Mouse (Mus musculus) lung, embryonic 14.5 days (tissue): ENCODE measurements around the gene Gm10318. TPM values are rescaled to one million over a fixed set of nuclear protein-coding genes. Genes with fewer than 3 reads are reported as not detected.

Source experiments
- ATAC-seq: fragments of 200-750 bp; cut with Nextera tagmentation; 2 replicates; pipeline ENCODE4 v1.8.0; 2017; ENCODE audit warnings: mild to moderate bottlenecking, moderate TSS enrichment, moderate library complexity; ENCODE audit not compliant: insufficient read depth
- DNase-seq: peaks from one replicate; pipeline ENCODE4 v3.0.0-alpha.2; 2015
- H3K27ac ChIP-seq: fragments of 300-500 bp; sonication (generic); 2 replicates; pipeline ENCODE4 v1.5.1; 2014; ENCODE audit warnings: low read depth, mild to moderate bottlenecking, moderate library complexity
- H3K27me3 ChIP-seq: fragments of 300-500 bp; sonication (generic); 2 replicates; pipeline ENCODE4 v1.6.1; 2014; ENCODE audit warnings: low read length, control low read depth; ENCODE audit not compliant: insufficient read depth
- H3K36me3 ChIP-seq: fragments of 300-500 bp; sonication (generic); 2 replicates; pipeline ENCODE4 v1.6.1; 2014; ENCODE audit warnings: control low read depth; ENCODE audit not compliant: insufficient read depth
- H3K4me1 ChIP-seq: fragments of 300-500 bp; sonication (generic); 2 replicates; pipeline ENCODE4 v1.6.1; 2014; ENCODE audit warnings: antibody characterized with exemption, control low read depth; ENCODE audit not compliant: insufficient read depth
- H3K4me2 ChIP-seq: fragments of 300-500 bp; sonication (generic); 2 replicates; pipeline ENCODE4 v1.6.1; 2014; ENCODE audit warnings: mild to moderate bottlenecking
- H3K4me3 ChIP-seq: fragments of 300-500 bp; sonication (generic); 2 replicates; pipeline ENCODE4 v1.5.1; 2014; ENCODE audit warnings: low read depth, low read length
- H3K9ac ChIP-seq: fragments of 300-500 bp; sonication (generic); 2 replicates; pipeline ENCODE4 v1.6.1; 2014
- H3K9me3 ChIP-seq: fragments of 300-500 bp; sonication (generic); 2 replicates; pipeline ENCODE4 v1.6.1; 2016; ENCODE audit warnings: low read depth, low read length, control low read depth
- CTCF ChIP-seq: IDR thresholded peaks from 2 replicates; pipeline ENCODE4 v1.5.1; 2016; ENCODE audit warnings: antibody characterized with exemption, low read depth
- whole genome bisulfite sequencing: fragments of 180-500 bp; shearing (Covaris S2); extraction: QIAGEN DNeasy Blood & Tissue Kit; methylation state at CpG from one replicate; pipeline ENCODE4 v1.1.7; 2014; 5-methylcytosine and 5-hydroxymethylcytosine counted together
- polyA plus RNA-seq: library from polyadenylated mRNA; unstranded; fragments of >200 nt; fragmentation: Nextera tagmentation; extraction: Ambion mirVana; gene quantifications from 2 replicates; pipeline ENCODE4 v1.2.1, GENCODE M21; 2014

The Gm10318 gene
- polyA plus RNA-seq, 1 experiment from 2014 or later = not detected

DNA sequence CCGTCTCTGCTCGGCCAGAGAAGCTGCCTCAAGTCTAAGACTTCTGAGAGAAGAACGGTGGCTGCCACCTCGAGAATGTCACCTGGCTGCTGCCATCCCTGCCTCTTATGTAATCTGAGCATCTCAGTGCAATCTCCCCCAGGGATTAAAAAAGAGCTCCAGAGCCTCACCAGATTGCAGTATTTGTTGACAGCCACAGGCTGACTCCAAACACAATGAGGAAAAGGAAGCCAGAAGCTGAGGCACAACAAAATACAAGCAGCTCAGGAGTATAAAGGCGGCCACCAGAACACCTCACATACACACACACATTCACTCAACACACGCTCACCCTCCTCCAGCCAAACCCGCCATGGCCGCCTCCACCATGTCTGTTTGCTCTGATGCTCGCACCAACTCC is 17.0 kb upstream of the Gm10318 start, which contains the start of gene Krtap10-10:
Krtap10-10 (plus strand) TSS at position 301 of the 400 bp plus-strand sequence.
- H3K4me2 ChIP-seq = no peak within 1 kb of the TSS
- no peak for TF ChIP-seq CTCF
- H3K9me3 ChIP-seq = no peaks in the 10 kb centered on the region
- DNase-seq (no peak), ATAC-seq (no peak)
- no peak within 1 kb of the TSS for H3K9ac ChIP-seq
- H3K36me3 ChIP-seq = no peaks in the 10 kb centered on the region
- no peak within 1 kb of the TSS for H3K4me3 ChIP-seq
- no peaks in the 10 kb centered on the region for H3K4me1 ChIP-seq
- WGBS = 51% methylated on average over 9 of the region's 9 CpGs
- no peak within 1 kb of the TSS for H3K27ac ChIP-seq
- no peaks in the 10 kb centered on the region for H3K27me3 ChIP-seq

DNA sequence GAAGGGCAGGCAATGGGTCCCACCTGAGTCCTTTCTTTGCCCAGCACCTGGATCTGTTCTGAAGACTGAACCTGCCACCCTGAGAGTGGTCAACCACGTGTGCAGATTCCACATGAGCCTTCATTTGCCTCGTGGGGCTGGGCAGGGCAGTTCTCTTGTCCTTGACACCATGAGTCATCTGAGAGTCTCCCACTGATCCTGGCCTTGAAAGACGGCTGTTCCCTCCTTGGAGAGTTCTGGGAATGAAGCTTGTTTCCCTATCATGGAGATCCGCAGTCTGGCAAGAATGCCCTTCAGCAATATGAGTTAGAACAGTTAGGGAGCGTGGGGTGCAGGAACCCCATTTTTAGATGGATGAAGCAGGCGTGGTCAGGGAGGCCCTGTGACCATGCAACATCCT is 13.7 kb upstream of the Gm10318 start:
- Histone ChIP-seq H3K9ac (no peak overlapping the region), H3K27me3 (no peaks in the 10 kb centered on the region), H3K9me3 (no peaks in the 10 kb centered on the region), H3K36me3 (no peaks in the 10 kb centered on the region), H3K4me3 (no peak overlapping the region), H3K27ac (no peak overlapping the region), H3K4me2 (no peak overlapping the region), H3K4me1 (no peaks in the 10 kb centered on the region)
- TF ChIP-seq CTCF = no peak
- no peak for ATAC-seq
- no peak for DNase-seq
- whole genome bisulfite sequencing = 67% methylated on average over 6 of the region's 6 CpGs

DNA sequence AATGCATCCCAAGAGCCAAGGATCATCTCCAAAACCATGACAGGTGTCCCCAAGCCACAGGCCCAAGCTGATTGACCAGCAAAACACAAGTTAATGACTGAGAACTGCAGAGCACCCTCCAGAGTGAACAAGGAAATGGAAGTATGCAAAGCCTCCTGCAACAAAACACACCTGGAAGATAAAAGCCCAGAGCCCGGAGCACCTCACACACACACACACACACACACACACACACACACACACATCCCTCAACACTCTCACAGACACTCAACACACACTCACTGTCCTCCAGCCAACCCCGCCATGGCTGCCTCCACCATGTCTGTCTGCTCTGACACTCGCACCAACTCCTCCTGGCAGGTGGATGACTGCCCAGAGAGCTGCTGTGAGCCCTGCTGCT is 6.2 kb upstream of the Gm10318 start, which contains the start of gene Gm36176:
Gm36176 (plus strand) TSS at position 301 of the 400 bp plus-strand sequence.
- H3K9ac ChIP-seq = no peak within 1 kb of the TSS
- H3K9me3 ChIP-seq = no peaks in the 10 kb centered on the region
- H3K4me2 ChIP-seq = no peak within 1 kb of the TSS
- H3K4me3 ChIP-seq = no peak within 1 kb of the TSS
- 48% methylated on average over 3 of the region's 3 CpGs for WGBS
- no peak for ATAC-seq
- no peak for DNase-seq
- H3K27me3 ChIP-seq = no peaks in the 10 kb centered on the region
- no peak for TF ChIP-seq CTCF
- H3K36me3 ChIP-seq = no peaks in the 10 kb centered on the region
- H3K4me1 ChIP-seq = no peaks in the 10 kb centered on the region
- no peak within 1 kb of the TSS for H3K27ac ChIP-seq

DNA sequence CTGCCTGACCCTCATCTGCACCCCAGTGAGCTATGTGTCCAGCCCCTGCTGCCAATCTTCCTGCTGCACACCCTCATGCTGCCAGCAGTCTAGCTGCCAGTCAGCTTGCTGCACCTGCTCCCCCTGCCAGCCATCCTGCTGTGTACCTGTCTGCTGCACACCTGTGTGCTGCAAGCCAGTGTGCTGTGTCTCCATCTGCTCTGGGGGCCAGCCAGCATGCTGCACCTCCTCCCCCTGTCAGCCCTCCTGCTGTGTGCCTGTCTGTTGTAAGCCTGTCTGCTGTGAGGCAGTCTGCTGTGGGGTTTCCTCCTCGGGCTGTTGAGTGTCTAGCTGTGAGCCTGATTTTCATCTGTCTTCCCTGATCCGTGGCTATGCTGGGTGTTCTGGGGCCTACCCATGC is 5.7 kb upstream of the Gm10318 start:
- WGBS = 22% methylated on average over 2 of the region's 2 CpGs
- Histone ChIP-seq H3K4me3 (no peak overlapping the region), H3K4me1 (no peaks in the 10 kb centered on the region), H3K4me2 (no peak overlapping the region), H3K36me3 (no peaks in the 10 kb centered on the region), H3K27me3 (no peaks in the 10 kb centered on the region), H3K9ac (no peak overlapping the region), H3K9me3 (no peaks in the 10 kb centered on the region), H3K27ac (no peak overlapping the region)
- DNase-seq (no peak), ATAC-seq (no peak)
- no peak for TF ChIP-seq CTCF

GRCm38 (mm10) chr10:77847538-77847937 is 5.1 kb upstream of the Gm10318 start:
- no peak overlapping the region for H3K27ac ChIP-seq
- no peaks in the 10 kb centered on the region for H3K9me3 ChIP-seq
- H3K9ac ChIP-seq = no peak overlapping the region
- no peaks in the 10 kb centered on the region for H3K36me3 ChIP-seq
- no peaks in the 10 kb centered on the region for H3K4me1 ChIP-seq
- TF ChIP-seq CTCF = no peak
- DNase-seq = no peak
- WGBS = 75% methylated on average over 2 of the region's 2 CpGs
- H3K4me3 ChIP-seq = no peak overlapping the region
- H3K27me3 ChIP-seq = no peaks in the 10 kb centered on the region
- no peak overlapping the region for H3K4me2 ChIP-seq
- ATAC-seq = no peak

DNA sequence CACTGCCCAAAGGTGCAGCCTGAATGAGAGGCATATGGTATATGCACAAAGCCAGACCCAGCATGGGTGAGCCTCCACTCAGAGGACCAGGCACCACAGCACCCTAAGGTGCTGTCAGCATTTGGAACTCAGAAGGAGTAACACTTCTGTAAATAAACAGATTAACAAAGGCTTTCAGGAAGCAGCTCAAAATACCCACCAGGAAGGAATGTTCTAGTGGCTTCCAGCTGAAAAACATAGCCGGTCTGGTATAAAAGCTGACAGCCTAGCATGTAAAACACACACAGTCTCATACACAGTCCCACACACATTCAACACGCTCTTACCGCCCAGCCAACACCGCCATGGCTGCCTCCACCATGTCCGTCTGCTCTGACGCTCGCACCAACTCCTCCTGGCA is 9.0 kb downstream of the Gm10318 start, which contains the start of gene Gm3285:
Gm3285 (plus strand) TSS at position 301 of the 400 bp plus-strand sequence.
- 39% methylated on average over 7 of the region's 7 CpGs for WGBS
- Histone ChIP-seq H3K9ac (no peak within 1 kb of the TSS), H3K27ac (no peak within 1 kb of the TSS), H3K4me3 (no peak within 1 kb of the TSS), H3K9me3 (no peaks in the 10 kb centered on the region; the same call in 1 of the 2 replicates), H3K36me3 (no peaks in the 10 kb centered on the region), H3K27me3 (no peaks in the 10 kb centered on the region), H3K4me2 (no peak within 1 kb of the TSS), H3K4me1 (0 out of 2 replicates have a peak, but pooled peaks cover 2% of the 10 kb centered on the region)
- no peak for DNase-seq
- no peak for TF ChIP-seq CTCF
- ATAC-seq = no peak

DNA sequence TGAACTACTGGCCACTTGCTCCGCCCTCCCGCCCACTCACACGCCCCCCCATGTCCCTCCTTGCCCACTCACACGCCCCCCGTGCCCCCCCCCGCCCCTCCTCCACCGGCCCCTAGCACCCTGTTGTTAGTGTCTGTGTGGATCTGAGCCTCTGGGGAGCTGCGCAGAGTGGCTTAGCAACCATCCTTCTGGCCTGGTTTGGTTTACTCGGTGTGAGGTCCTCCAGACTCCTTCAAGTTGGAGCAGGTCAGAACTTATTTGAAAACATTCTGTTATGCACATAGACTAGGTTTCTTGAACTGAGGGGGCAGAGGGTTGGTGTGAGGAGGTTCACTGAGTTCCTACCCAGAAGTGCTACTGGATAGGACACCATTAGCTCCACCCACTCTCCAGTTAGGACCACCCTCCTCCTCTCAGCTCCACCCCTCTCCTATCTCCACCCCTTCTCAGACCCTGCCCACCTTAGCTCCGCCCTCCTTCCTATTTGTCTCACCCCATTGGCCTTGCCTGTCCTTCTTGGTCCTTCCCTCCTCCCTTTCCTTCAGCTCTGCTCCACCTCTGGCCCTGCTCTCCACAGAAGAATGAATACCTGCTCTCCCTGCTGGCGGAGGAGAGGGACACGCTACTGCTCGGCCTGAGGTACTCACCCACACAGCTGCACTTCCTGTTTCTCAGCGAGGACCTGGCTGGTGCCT is 11.6 kb downstream of the Gm10318 start:
- no peak for TF ChIP-seq CTCF
- H3K27ac ChIP-seq = no peak overlapping the region
- 0 out of 2 replicates have a peak, but pooled peaks cover 2% of the 10 kb centered on the region for H3K4me1 ChIP-seq
- no peaks in the 10 kb centered on the region for H3K27me3 ChIP-seq
- H3K9me3 ChIP-seq = no peaks in the 10 kb centered on the region; the same call in 1 of the 2 replicates
- ATAC-seq (peak; percentile 82), DNase-seq (peak; percentile 50)
- H3K4me2 ChIP-seq = peak overlapping the region; percentile 43
- H3K9ac ChIP-seq = no peak overlapping the region
- peak overlapping the region; percentile 12; the same call in 1 of the 2 replicates for H3K4me3 ChIP-seq
- no peaks in the 10 kb centered on the region for H3K36me3 ChIP-seq
- WGBS = 26% methylated on average over 14 of the region's 14 CpGs
